Mouse (Mus musculus): ENCODE measurements around the gene Rgl3.

DNA sequence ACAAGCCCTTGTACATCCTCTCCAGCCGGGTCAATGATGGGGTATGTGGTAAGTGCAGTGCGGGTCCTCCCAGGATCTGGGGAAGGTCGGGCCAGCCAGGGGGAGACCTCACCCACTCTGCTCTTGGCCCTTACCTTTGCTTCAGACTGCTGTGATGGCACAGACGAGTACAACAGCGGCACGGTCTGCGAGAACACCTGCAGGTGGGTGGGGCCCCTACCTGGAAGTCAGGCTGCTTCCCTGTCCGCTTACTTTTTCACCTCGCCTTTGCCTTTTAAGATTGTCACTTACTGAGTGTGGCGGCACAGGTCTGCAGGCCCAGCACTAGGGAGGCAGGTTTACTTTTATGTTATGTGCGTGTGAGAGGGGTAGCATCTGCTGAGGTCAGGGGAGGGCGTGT is 15.3 kb upstream of the Rgl3 start:
- TF ChIP-seq CTCF (IDR thresholded peaks at IDR 0.05; ENCODE audit: low read depth) (no peak), EP300 (IDR thresholded peaks at IDR 0.05; ENCODE audit: low read depth) (no peak)
